Mouse (Mus musculus): ENCODE data around the gene Endov. TPM values are rescaled to one million over a fixed set of nuclear protein-coding genes. Genes with fewer than 3 reads are reported as not detected.

The Endov gene
- total RNA-seq, 2 experiments from 2014 or later: 3.8 to 4.2 TPM

DNA sequence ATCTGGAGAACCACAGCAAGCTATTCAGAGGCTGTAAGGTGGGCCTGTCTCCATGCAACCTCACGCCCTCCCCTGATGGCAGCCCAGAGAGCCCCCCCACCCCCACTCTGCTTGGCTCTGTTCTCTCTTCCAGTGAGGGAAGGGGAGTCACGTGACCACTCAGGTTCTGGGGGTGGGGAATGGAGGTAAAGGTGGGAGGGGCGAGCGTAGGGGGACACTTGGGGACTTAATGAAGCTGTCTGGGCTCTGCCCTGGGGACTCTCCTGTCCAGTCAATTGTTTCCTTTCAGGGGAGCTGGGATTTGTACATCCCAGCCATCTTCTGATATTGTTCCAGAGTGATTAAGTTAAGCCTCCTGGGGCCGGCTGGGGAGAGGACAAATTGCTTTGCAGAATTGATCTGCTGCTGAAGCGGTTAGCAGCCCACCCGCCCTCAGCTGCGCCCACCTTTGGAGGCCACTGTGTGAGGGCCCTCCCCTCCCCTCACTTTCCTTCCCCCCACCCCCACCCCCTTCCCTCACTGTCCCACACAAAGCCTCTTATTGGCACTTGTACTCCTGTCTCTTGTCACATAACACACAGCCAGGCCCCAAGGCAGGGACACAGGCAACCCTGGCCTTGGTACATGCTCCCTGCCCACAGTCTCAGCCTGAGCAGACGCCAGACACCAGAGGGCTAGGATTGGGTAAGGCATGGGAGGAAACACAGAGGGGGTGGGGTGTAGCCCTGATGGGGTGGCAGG is 67.9 kb downstream of the Endov start:
- no peak for ATAC-seq (replicated peaks; ENCODE audit: low FRiP score, poor library complexity, severe bottlenecking)

Other genes starting within 250 kb of the Endov start
- gene Gaa, start 223.5 kb upstream of the Endov start, total RNA-seq (2015; ENCODE audit: low replicate concordance): 4.2 and 8.6 TPM in 2 replicates
- 5.6 and 17.9 TPM in 2 replicates for gene Gaa, start 223.5 kb upstream of the Endov start, total RNA-seq (2017; ENCODE audit: low replicate concordance)
- gene Eif4a3, start 191.3 kb upstream of the Endov start, total RNA-seq (2015; ENCODE audit: low replicate concordance): 107 and 136 TPM in 2 replicates
- gene Eif4a3, start 191.3 kb upstream of the Endov start, total RNA-seq (2017; ENCODE audit: low replicate concordance): 107 and 108 TPM in 2 replicates
- not detected in 2 replicates for gene Card14, start 183.6 kb upstream of the Endov start, total RNA-seq (2015; ENCODE audit: low replicate concordance)
- not detected in 2 replicates for gene Card14, start 183.6 kb upstream of the Endov start, total RNA-seq (2017; ENCODE audit: low replicate concordance)
- 2.5 and 3.8 TPM in 2 replicates for gene Sgsh, start 135.8 kb upstream of the Endov start, total RNA-seq (2015; ENCODE audit: low replicate concordance)
- 2.3 and 13.5 TPM in 2 replicates for gene Sgsh, start 135.8 kb upstream of the Endov start, total RNA-seq (2017; ENCODE audit: low replicate concordance)
- 0.84 TPM in 1 of 2 replicates, not detected in the other for gene Slc26a11, start 135.8 kb upstream of the Endov start, total RNA-seq (2015; ENCODE audit: low replicate concordance)
- gene Slc26a11, start 135.8 kb upstream of the Endov start, total RNA-seq (2017; ENCODE audit: low replicate concordance): not detected in 2 replicates
- gene Rnf213, start 98.2 kb upstream of the Endov start, total RNA-seq (2015; ENCODE audit: low replicate concordance): 83.4 and 100 TPM in 2 replicates
- gene Rnf213, start 98.2 kb upstream of the Endov start, total RNA-seq (2017; ENCODE audit: low replicate concordance): 79.2 and 88.4 TPM in 2 replicates
- not detected in 2 replicates for gene Nptx1, start 56.4 kb downstream of the Endov start, total RNA-seq (2015; ENCODE audit: low replicate concordance)
- gene Nptx1, start 56.4 kb downstream of the Endov start, total RNA-seq (2017; ENCODE audit: low replicate concordance): not detected in 2 replicates
- 6.7 and 10.1 TPM in 2 replicates for gene Rptor, start 111.6 kb downstream of the Endov start, total RNA-seq (2015; ENCODE audit: low replicate concordance)
- 10.1 and 11.2 TPM in 2 replicates for gene Rptor, start 111.6 kb downstream of the Endov start, total RNA-seq (2017; ENCODE audit: low replicate concordance)